In genomic region chr5:146904404-146904803, GRCm38 (mm10) we compare ENCODE assay signal across 8 mouse cellular contexts. TPM values are rescaled to one million over a fixed set of nuclear protein-coding genes. Genes with fewer than 3 reads are reported as not detected.
A peak's percentile ranks its signal among the peaks of the same experiment; 100 is the strongest.
DNase-seq lines count a peak whose midpoint lies in the region; ATAC-seq and TF ChIP-seq lines count a peak whose summit lies in the region.

No protein-coding gene starts in this region.

- H3K4me1 ChIP-seq in MEL (ENCODE audit: control insufficient read depth in 1 of 2, insufficient read depth in 2 of 2, low read length in 2 of 2), result no peaks in the 10 kb centered on the region
- H3K4me1 ChIP-seq in cerebellum, adult 2 months (ENCODE audit: control insufficient read depth, insufficient read depth, low read length), result no peaks in the 10 kb centered on the region
- no peaks in the 10 kb centered on the region for H3K4me1 ChIP-seq in forebrain, postnatal 0 days (ENCODE audit: insufficient read depth)
- no peaks in the 10 kb centered on the region for H3K4me1 ChIP-seq in hindbrain, embryonic 12.5 days
- no peaks in the 10 kb centered on the region for H3K4me1 ChIP-seq in lung, embryonic 16.5 days (replicated peaks; ENCODE audit: control insufficient read depth, insufficient read depth, low read length)

- no peak overlapping the region for H3K4me3 ChIP-seq in MEL (ENCODE audit: control insufficient read depth in 1 of 2, insufficient read depth in 1 of 2, low read depth in 2 of 2, low read length in 2 of 2)
- H3K4me3 ChIP-seq in cerebellum, adult 2 months (replicated peaks; ENCODE audit: insufficient read depth, low read depth, low read length), result no peak overlapping the region
- no peak overlapping the region for H3K4me3 ChIP-seq in forebrain, postnatal 0 days (ENCODE audit: low read depth, low read length)
- H3K4me3 ChIP-seq in hindbrain, embryonic 12.5 days, result no peak overlapping the region
- no peak overlapping the region for H3K4me3 ChIP-seq in lung, embryonic 16.5 days (ENCODE audit: low read length)

- TF ChIP-seq EP300 in MEL (IDR thresholded peaks at IDR 0.05; ENCODE audit: low read depth in 1 of 2, low read length in 2 of 2), result peak in 1 of 2 experiments; percentile 33; a peak in 1 of 4 replicates

- peak overlapping the region; percentile 29 for H3K9ac ChIP-seq in MEL (ENCODE audit: control insufficient read depth, low read depth, low read length, poor library complexity, severe bottlenecking)
- no peak overlapping the region for H3K9ac ChIP-seq in forebrain, postnatal 0 days
- no peak overlapping the region for H3K9ac ChIP-seq in hindbrain, embryonic 12.5 days
- H3K9ac ChIP-seq in lung, embryonic 16.5 days (ENCODE audit: low read length), result no peak overlapping the region

- no peak overlapping the region for H3K27ac ChIP-seq in MEL (ENCODE audit: control insufficient read depth, low read depth, low read length)
- H3K27ac ChIP-seq in cerebellum, adult 2 months (ENCODE audit: insufficient read depth, low read length), result no peak overlapping the region
- no peak overlapping the region for H3K27ac ChIP-seq in forebrain, postnatal 0 days (ENCODE audit: low read depth, low read length)
- no peak overlapping the region for H3K27ac ChIP-seq in hindbrain, embryonic 12.5 days
- no peak overlapping the region for H3K27ac ChIP-seq in lung, embryonic 16.5 days (ENCODE audit: low read length)

- no peak for TF ChIP-seq POLR2A in MEL (IDR thresholded peaks at IDR 0.05; ENCODE audit: control insufficient read depth in 1 of 2, insufficient read depth in 1 of 2, low read depth in 1 of 2, low read length in 2 of 2, poor library complexity in 1 of 2)
- no peak for TF ChIP-seq POLR2A in cerebellum, adult 2 months (IDR thresholded peaks at IDR 0.05; ENCODE audit: borderline replicate concordance, insufficient read depth, low read length)

- peak; percentile 94 for DNase-seq in MEL (ENCODE audit: low read depth, low spot score)
- peak; percentile 53 to 72 for DNase-seq in cerebellum, adult 2 months
- DNase-seq in forebrain, postnatal 0 days, result peak; percentile 92
- peak; percentile 55 for DNase-seq in layer of hippocampus, adult 9-11 months
- DNase-seq in ovary, postnatal 14 days (ENCODE audit: low spot score), result peak; percentile 58
- DNase-seq in thymus, postnatal 10 days (ENCODE audit: low spot score in 2 of 2), result peak; percentile 23 to 73

- TF ChIP-seq RAD21 in MEL (IDR thresholded peaks at IDR 0.05; ENCODE audit: low read depth, low read length), result peak; percentile 100

- no peak overlapping the region for H3K4me2 ChIP-seq in forebrain, postnatal 0 days (ENCODE audit: low read depth)
- H3K4me2 ChIP-seq in hindbrain, embryonic 12.5 days (replicated peaks), result no peak overlapping the region
- H3K4me2 ChIP-seq in lung, embryonic 16.5 days (ENCODE audit: low read depth, low read length), result no peak overlapping the region

- H3K27me3 ChIP-seq in MEL (ENCODE audit: control insufficient read depth in 1 of 2, insufficient read depth in 2 of 2, low read length in 2 of 2), result no peaks in the 10 kb centered on the region
- no peaks in the 10 kb centered on the region for H3K27me3 ChIP-seq in cerebellum, adult 2 months (ENCODE audit: control insufficient read depth, insufficient read depth, low read length)
- no peaks in the 10 kb centered on the region for H3K27me3 ChIP-seq in forebrain, postnatal 0 days (ENCODE audit: insufficient read depth, low read length)
- H3K27me3 ChIP-seq in hindbrain, embryonic 12.5 days, result no peaks in the 10 kb centered on the region; the same call in 1 of the 2 replicates
- no peaks in the 10 kb centered on the region for H3K27me3 ChIP-seq in lung, embryonic 16.5 days (ENCODE audit: control insufficient read depth, insufficient read depth, low read depth, low read length)

- WGBS in cerebellum, adult 2 months, result 23% methylated on average over 8 of the region's 8 CpGs
- WGBS in forebrain, postnatal 0 days, result 34% methylated on average over 8 of the region's 8 CpGs
- 37% methylated on average over 8 of the region's 8 CpGs for WGBS in hindbrain, embryonic 12.5 days
- WGBS in lung, embryonic 16.5 days, result 19% methylated on average over 8 of the region's 8 CpGs

- no peaks in the 10 kb centered on the region for H3K9me3 ChIP-seq in MEL (replicated peaks; ENCODE audit: insufficient read depth, low read length)
- H3K9me3 ChIP-seq in forebrain, postnatal 0 days (ENCODE audit: low read length), result no peaks in the 10 kb centered on the region
- no peaks in the 10 kb centered on the region for H3K9me3 ChIP-seq in hindbrain, embryonic 12.5 days (replicated peaks)
- no peaks in the 10 kb centered on the region for H3K9me3 ChIP-seq in lung, embryonic 16.5 days (ENCODE audit: control insufficient read depth, low read length)

- H3K36me3 ChIP-seq in MEL (ENCODE audit: control insufficient read depth in 1 of 2, insufficient read depth in 2 of 2, low read length in 2 of 2), result 0 out of 4 replicates have a peak, but pooled peaks cover 0 to 4% of the 10 kb centered on the region in 2 experiments
- no peaks in the 10 kb centered on the region for H3K36me3 ChIP-seq in forebrain, postnatal 0 days (ENCODE audit: insufficient read depth)
- no peaks in the 10 kb centered on the region for H3K36me3 ChIP-seq in hindbrain, embryonic 12.5 days
- H3K36me3 ChIP-seq in lung, embryonic 16.5 days (ENCODE audit: control insufficient read depth, insufficient read depth, low read length), result no peaks in the 10 kb centered on the region

- peak; percentile 86 for ATAC-seq in forebrain, postnatal 0 days
- ATAC-seq in hindbrain, embryonic 12.5 days (ENCODE audit: low FRiP score), result peak; percentile 66
- peak; percentile 75; the same call in 1 of the 2 replicates for ATAC-seq in lung, embryonic 16.5 days (ENCODE audit: low read depth)

- no peaks in the 10 kb centered on the region for H3K79me2 ChIP-seq in MEL (ENCODE audit: control insufficient read depth, insufficient read depth, low read length, poor library complexity)

- TF ChIP-seq CTCF in MEL (IDR thresholded peaks at IDR 0.05 in 2 of 3, conservative IDR thresholded peaks at IDR 0.05 in 1 of 3; ENCODE audit: control insufficient read depth in 1 of 3, insufficient read depth in 1 of 3, low read depth in 2 of 3, low read length in 3 of 3, poor library complexity in 1 of 3, severe bottlenecking in 1 of 3), result peak; percentile 80 to 99 (median 91)
- TF ChIP-seq CTCF in cerebellum, adult 2 months (IDR thresholded peaks at IDR 0.05; ENCODE audit: borderline replicate concordance, insufficient read depth, low read depth, low read length), result peak; percentile 85
- TF ChIP-seq CTCF in forebrain, postnatal 0 days (IDR thresholded peaks at IDR 0.05; ENCODE audit: low read depth), result peak; percentile 90

TF ChIP-seq in MEL, 35 proteins besides CTCF, POLR2A, EP300 and RAD21 (continues in another document):
- no peak for TF ChIP-seq ZKSCAN1 (IDR thresholded peaks at IDR 0.05; ENCODE audit: low read depth, low read length)
- 0 out of 2 replicates have a peak, but pooled peaks have one; percentile 59 for TF ChIP-seq MEF2A (IDR thresholded peaks at IDR 0.05; ENCODE audit: extremely low read depth, insufficient replicate concordance, low read depth, low read length, poor library complexity, severe bottlenecking)
- peak; percentile 66; the same call in 1 of the 2 replicates for TF ChIP-seq JUND (IDR thresholded peaks at IDR 0.05; ENCODE audit: low read depth, low read length)
- no peak for TF ChIP-seq ZMIZ1 (IDR thresholded peaks at IDR 0.05; ENCODE audit: low read depth, low read length)
- TF ChIP-seq MAX (IDR thresholded peaks at IDR 0.05; ENCODE audit: low read length), result peak; percentile 82
- no peak for TF ChIP-seq NRF1 (IDR thresholded peaks at IDR 0.05; ENCODE audit: insufficient read depth, low read depth, low read length, poor library complexity, severe bottlenecking)
- TF ChIP-seq TBP (IDR thresholded peaks at IDR 0.05; ENCODE audit: low read depth, low read length), result peak; percentile 54
- TF ChIP-seq CHD2 (IDR thresholded peaks at IDR 0.05; ENCODE audit: low read length), result no peak
- no peak for TF ChIP-seq GABPA (IDR thresholded peaks at IDR 0.05; ENCODE audit: low read depth, low read length)
- TF ChIP-seq MXI1 (IDR thresholded peaks at IDR 0.05; ENCODE audit: low read depth, low read length), result peak; percentile 76
- TF ChIP-seq TCF12 (IDR thresholded peaks at IDR 0.05; ENCODE audit: low read depth, low read length), result 0 out of 2 replicates have a peak, but pooled peaks have one; percentile 28
- peak; percentile 100 for TF ChIP-seq ZC3H11A (IDR thresholded peaks at IDR 0.05; ENCODE audit: low read depth, low read length)

RNA-seq across cellular contexts. Expression of gene Gtf3a, which starts 44.1 kb away (rescaled TPM):
- total RNA-seq in MEL (2012; rRNA removed), result 173 and 177 TPM in 2 replicates
- polyA plus RNA-seq in MEL (2012; ENCODE audit: insufficient read depth in 1 of 2, insufficient read length in 2 of 2, low read depth in 1 of 2, low replicate concordance in 2 of 2, missing spikeins in 1 of 2), result 100 to 1,000 TPM in 1 of 2 experiments, not detected in 1; 204 TPM
- polyA plus RNA-seq in cerebellum, adult 2 months (2012; rRNA removed), result 36.4 and 43.0 TPM in 2 replicates
- 67.6 and 101 TPM in 2 replicates for total RNA-seq in forebrain, postnatal 0 days (2014; rRNA removed)
- polyA plus RNA-seq in forebrain, postnatal 0 days (2015; fragmentation: Nextera tagmentation; extraction: Ambion mirVana), result 123 and 138 TPM in 2 replicates
- 89.1 and 97.1 TPM in 2 replicates for polyA plus RNA-seq in hindbrain, embryonic 12.5 days (2016; fragmentation: Nextera tagmentation; extraction: Ambion mirVana)
- 118 and 121 TPM in 2 replicates for polyA plus RNA-seq in lung, embryonic 16.5 days (2015; fragmentation: Nextera tagmentation; extraction: Ambion mirVana)

RNA-seq across cellular contexts. Expression of gene Mtif3, which starts 59.2 kb away (rescaled TPM):
- total RNA-seq in MEL (2012; rRNA removed), result 22.3 and 22.7 TPM in 2 replicates
- polyA plus RNA-seq in MEL (2012; ENCODE audit: insufficient read depth in 1 of 2, insufficient read length in 2 of 2, low read depth in 1 of 2, low replicate concordance in 2 of 2, missing spikeins in 1 of 2), result 10 to 100 TPM in 1 of 2 experiments, not detected in 1; 38.2 TPM
- polyA plus RNA-seq in cerebellum, adult 2 months (2012; rRNA removed), result 21.9 and 23.4 TPM in 2 replicates
- total RNA-seq in forebrain, postnatal 0 days (2014; rRNA removed), result 17.1 and 22.6 TPM in 2 replicates
- 17.6 and 18.6 TPM in 2 replicates for polyA plus RNA-seq in forebrain, postnatal 0 days (2015; fragmentation: Nextera tagmentation; extraction: Ambion mirVana)
- 23.5 and 24.6 TPM in 2 replicates for polyA plus RNA-seq in hindbrain, embryonic 12.5 days (2016; fragmentation: Nextera tagmentation; extraction: Ambion mirVana)
- polyA plus RNA-seq in lung, embryonic 16.5 days (2015; fragmentation: Nextera tagmentation; extraction: Ambion mirVana), result 20.2 and 21.0 TPM in 2 replicates

RNA-seq across cellular contexts. Expression of gene Rasl11a, which starts 59.5 kb away (rescaled TPM):
- total RNA-seq in MEL (2012; rRNA removed), result 1.1 and 1.7 TPM in 2 replicates
- polyA plus RNA-seq in MEL (2012; ENCODE audit: insufficient read depth in 1 of 2, insufficient read length in 2 of 2, low read depth in 1 of 2, low replicate concordance in 2 of 2, missing spikeins in 1 of 2), result 1 to 10 TPM in 1 of 2 experiments, not detected in 1; 2.3 TPM
- polyA plus RNA-seq in cerebellum, adult 2 months (2012; rRNA removed), result 5.6 and 7.4 TPM in 2 replicates
- 17.8 and 19.6 TPM in 2 replicates for total RNA-seq in forebrain, postnatal 0 days (2014; rRNA removed)
- 22.8 and 24.7 TPM in 2 replicates for polyA plus RNA-seq in forebrain, postnatal 0 days (2015; fragmentation: Nextera tagmentation; extraction: Ambion mirVana)
- polyA plus RNA-seq in hindbrain, embryonic 12.5 days (2016; fragmentation: Nextera tagmentation; extraction: Ambion mirVana), result 11.0 and 13.4 TPM in 2 replicates
- 30.0 and 33.9 TPM in 2 replicates for polyA plus RNA-seq in lung, embryonic 16.5 days (2015; fragmentation: Nextera tagmentation; extraction: Ambion mirVana)
